Mouse (Mus musculus): ENCODE data around the gene Me1.

DNA sequence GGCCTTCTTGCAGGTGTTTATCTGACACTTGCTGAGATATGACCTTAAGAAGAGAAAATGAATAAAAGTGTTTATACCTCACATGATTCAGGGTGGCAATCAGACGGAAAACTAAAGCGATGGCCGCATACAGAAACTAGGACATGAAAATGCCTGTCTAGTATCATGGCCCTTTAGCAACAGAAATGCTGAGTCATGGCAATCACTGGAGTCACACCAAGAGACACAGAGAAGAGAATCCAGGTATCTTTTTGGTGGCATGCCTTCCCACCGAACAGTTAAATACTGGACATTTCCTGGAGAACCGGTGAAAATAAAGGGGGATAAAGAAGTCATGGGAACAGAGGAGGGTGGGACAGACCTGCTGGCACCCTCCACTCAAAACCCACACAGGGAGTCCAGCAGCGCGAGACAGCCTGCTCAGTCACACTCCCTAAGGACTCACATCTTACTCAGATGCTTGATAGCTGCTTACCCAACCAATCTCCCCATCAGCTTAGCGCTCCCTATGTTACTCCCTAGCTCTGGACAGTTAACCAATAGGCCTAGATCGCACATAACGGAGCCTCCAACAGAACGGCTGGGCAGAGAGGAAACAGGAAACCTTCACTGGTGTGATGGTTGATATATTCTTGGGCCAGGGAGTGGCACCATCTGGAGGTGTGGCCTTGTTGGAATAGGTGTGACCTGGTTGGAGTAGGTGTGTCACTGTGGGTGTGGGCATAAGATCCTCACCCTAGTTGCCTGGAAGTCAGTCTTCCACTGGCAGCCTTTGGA is 108.5 kb downstream of the Me1 start:
- no peak for TF ChIP-seq POLR2A (IDR thresholded peaks at IDR 0.05; ENCODE audit: borderline replicate concordance, extremely low read depth, insufficient read depth, insufficient read length, poor library complexity, severe bottlenecking)
- no peak for TF ChIP-seq CTCF (IDR thresholded peaks at IDR 0.05; ENCODE audit: borderline replicate concordance, extremely low read depth, insufficient read depth, insufficient read length)

All from brain, embryonic 14.5 days (tissue).